Mouse (Mus musculus) myocyte (in vitro differentiated cells): Measurements from ENCODE around the gene Schip1.

Experiments
- E2F4 ChIP-seq: IDR thresholded peaks from one replicate; pipeline ENCODE4 v1.6.1; 2011; ENCODE audit warnings: mild to moderate bottlenecking, control low read depth, moderate library complexity; ENCODE audit not compliant: insufficient read depth
- MAX ChIP-seq: IDR thresholded peaks from one replicate; pipeline ENCODE4 v1.6.1; 2011; ENCODE audit warnings: low read depth, mild to moderate bottlenecking, control low read depth
- MYOD1 ChIP-seq, 3 experiments: IDR thresholded peaks; one replicate each; pipeline ENCODE4 v1.6.1; 2011; ENCODE audit warnings: control low read depth in 2 of 3, low read depth in 2 of 3, mild to moderate bottlenecking in 2 of 3, moderate library complexity in 1 of 3; ENCODE audit not compliant: insufficient read length in 2 of 3, control insufficient read depth in 1 of 3
- MYOG ChIP-seq, 3 experiments: IDR thresholded peaks; one replicate each; pipeline ENCODE4 v1.6.1; 2011; ENCODE audit warnings: control low read depth in 2 of 3, low read depth in 2 of 3, mild to moderate bottlenecking in 2 of 3; ENCODE audit not compliant: insufficient read length in 2 of 3, control insufficient read depth in 1 of 3, insufficient read depth in 1 of 3
- POLR2A ChIP-seq: IDR thresholded peaks from one replicate; pipeline ENCODE4 v1.6.1; 2011; ENCODE audit warnings: low read depth, mild to moderate bottlenecking, control low read depth, moderate library complexity; ENCODE audit not compliant: insufficient read length
- POLR2AphosphoS2 ChIP-seq: IDR thresholded peaks from one replicate; pipeline ENCODE4 v1.6.1; 2011; ENCODE audit warnings: low read depth, control low read depth; ENCODE audit not compliant: insufficient read length
- REST ChIP-seq: IDR thresholded peaks from one replicate; pipeline ENCODE4 v1.6.1; 2011; ENCODE audit warnings: mild to moderate bottlenecking, control low read depth, moderate library complexity; ENCODE audit not compliant: insufficient read depth, insufficient read length

DNA sequence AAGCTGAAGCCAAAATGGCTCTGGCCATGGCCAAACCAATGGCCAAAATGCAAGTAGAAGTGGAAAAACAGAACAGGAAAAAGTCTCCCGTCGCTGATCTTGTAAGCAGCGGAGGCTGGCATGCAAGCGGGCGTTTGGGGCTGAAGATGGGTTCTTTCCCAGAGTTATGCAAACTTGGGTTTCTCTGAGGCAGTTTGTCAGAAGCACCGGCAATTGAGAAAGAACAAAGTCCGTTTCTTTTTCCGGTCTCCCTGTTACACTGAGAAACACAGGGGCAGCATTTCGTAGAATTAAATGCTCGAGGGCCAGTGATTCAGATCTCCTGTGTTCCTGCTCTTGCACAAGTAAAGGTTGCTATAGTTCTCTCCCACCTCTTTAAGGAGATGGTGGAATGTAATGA, 553.1 kb downstream of the Schip1 start:
- no peak for TF ChIP-seq POLR2A
- TF ChIP-seq MAX, result no peak
- no peak for TF ChIP-seq POLR2AphosphoS2
- no peak for TF ChIP-seq REST
- TF ChIP-seq MYOG (IDR thresholded peaks at IDR 0.05; ENCODE audit: control insufficient read depth in 1 of 3, insufficient read depth in 1 of 3, insufficient read length in 2 of 3, low read depth in 2 of 3), result no peak
- TF ChIP-seq E2F4, result no peak
- no peak for TF ChIP-seq MYOD1 (IDR thresholded peaks at IDR 0.05; ENCODE audit: control insufficient read depth in 1 of 3, insufficient read length in 2 of 3, low read depth in 2 of 3)
